Mouse (Mus musculus): ENCODE results near the gene Rbms2. TPM values are rescaled to one million over a fixed set of nuclear protein-coding genes. Genes with fewer than 3 reads are reported as not detected.

Rbms2 gene
- polyA plus RNA-seq, 1 experiment from 2014 or later, result 37.7 TPM

DNA sequence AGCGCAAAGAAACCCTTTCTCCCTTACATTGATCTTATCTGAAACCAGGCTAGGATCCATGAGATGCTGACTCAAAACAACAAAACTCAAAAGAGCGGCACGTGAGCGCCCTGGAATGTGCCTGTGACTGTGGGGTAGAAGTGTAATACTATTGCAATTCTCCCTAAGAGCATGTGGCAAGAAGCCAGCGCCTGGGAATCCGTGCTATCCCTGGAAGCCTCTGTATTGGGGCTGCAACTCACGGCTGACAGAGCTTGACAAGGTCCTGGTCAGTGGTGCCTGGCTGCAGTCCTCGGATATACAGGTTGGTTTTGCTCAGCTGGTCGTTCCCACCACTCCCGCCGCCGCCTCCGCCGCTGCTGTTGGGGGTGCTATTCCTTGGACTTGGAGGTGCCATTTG, 29.2 kb downstream of the Rbms2 start:
- peak overlapping the region; percentile 52 for H3K9ac ChIP-seq (ENCODE audit: low read length)
- peak; percentile 72 for ATAC-seq (replicated peaks; ENCODE audit: extremely low read depth, insufficient read depth, low FRiP score)
- peak overlapping the region; percentile 58 for H3K4me2 ChIP-seq (ENCODE audit: low read depth, low read length)
- peak overlapping the region; percentile 24 for H3K4me3 ChIP-seq (ENCODE audit: low read length)
- H3K9me3 ChIP-seq (replicated peaks; ENCODE audit: control insufficient read depth, low read length), result no peaks in the 10 kb centered on the region
- WGBS, result 47% methylated on average over 14 of the region's 14 CpGs
- H3K4me1 ChIP-seq (ENCODE audit: control insufficient read depth, insufficient read depth, low read length), result peaks cover 38% of the 10 kb centered on the region
- no peaks in the 10 kb centered on the region for H3K27me3 ChIP-seq (ENCODE audit: control insufficient read depth, insufficient read depth, low read length)
- H3K27ac ChIP-seq (ENCODE audit: low read length), result peak overlapping the region; percentile 94
- H3K36me3 ChIP-seq (ENCODE audit: control insufficient read depth, insufficient read depth), result peaks cover 4% of the 10 kb centered on the region

DNA sequence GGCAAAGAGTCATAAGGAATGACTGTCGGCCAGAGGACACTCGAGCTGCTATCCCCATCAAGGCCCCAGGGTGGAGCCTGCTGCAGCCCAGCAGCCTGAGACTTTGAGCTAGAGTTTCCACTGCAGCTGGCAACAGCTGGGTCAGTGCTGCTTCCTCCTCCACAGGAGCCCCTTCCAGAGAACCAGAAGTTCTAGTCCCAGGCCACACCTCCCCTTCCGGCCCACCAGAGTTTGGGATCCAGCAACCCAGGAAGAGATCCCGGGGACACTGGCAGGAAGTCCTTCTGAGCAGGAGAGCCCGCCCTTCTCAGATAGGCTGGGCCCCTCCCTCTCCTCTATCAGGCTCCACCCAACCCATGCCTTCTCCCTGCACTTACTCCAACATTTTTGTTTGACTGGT, 30.5 kb downstream of the Rbms2 start:
- Histone ChIP-seq H3K9ac (ENCODE audit: low read length) (peak overlapping the region; percentile 57), H3K4me1 (ENCODE audit: control insufficient read depth, insufficient read depth, low read length) (peaks cover 37% of the 10 kb centered on the region), H3K4me2 (ENCODE audit: low read depth, low read length) (peak overlapping the region; percentile 44), H3K9me3 (replicated peaks; ENCODE audit: control insufficient read depth, low read length) (no peaks in the 10 kb centered on the region), H3K27ac (ENCODE audit: low read length) (peak overlapping the region; percentile 94), H3K36me3 (ENCODE audit: control insufficient read depth, insufficient read depth) (peaks cover 9% of the 10 kb centered on the region), H3K27me3 (ENCODE audit: control insufficient read depth, insufficient read depth, low read length) (no peaks in the 10 kb centered on the region), H3K4me3 (ENCODE audit: low read length) (0 out of 2 replicates have a peak overlapping the region, but pooled peaks have one; percentile 3)
- WGBS, result 0% methylated on average over 5 of the region's 5 CpGs
- ATAC-seq (replicated peaks; ENCODE audit: extremely low read depth, insufficient read depth, low FRiP score), result peak; percentile 91

DNA sequence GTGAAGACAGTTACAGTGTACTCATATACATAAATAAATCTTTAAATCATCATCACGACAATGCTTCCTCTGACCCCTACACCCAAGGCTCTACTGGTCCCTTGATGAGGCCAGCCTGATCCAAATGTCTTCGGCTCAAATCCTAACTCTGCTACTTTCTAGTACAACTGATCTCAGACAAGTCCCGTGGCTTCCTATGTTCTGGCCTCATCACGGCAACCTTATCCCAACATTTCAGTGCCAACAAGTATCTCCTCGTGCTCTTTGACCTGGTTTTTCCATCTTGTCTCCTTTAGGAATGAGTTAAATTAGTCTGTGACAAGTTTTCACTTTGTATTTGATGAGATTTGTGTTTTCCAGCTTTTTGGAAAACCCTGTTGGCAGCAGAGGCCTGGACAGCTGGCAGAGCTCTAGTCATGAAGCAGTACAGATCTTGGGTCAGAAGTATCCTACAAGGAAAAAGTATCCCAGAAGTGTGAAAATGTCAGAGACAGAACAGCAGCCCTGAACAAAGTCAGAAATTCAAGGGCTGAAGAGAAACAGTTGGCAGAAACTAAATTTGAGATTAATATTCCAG, 31.2 kb downstream of the Rbms2 start:
- Histone ChIP-seq H3K27me3 (ENCODE audit: control insufficient read depth, insufficient read depth, low read length) (no peaks in the 10 kb centered on the region), H3K9ac (ENCODE audit: low read length) (peak overlapping the region; percentile 57), H3K27ac (ENCODE audit: low read length) (peak overlapping the region; percentile 94), H3K36me3 (ENCODE audit: control insufficient read depth, insufficient read depth) (peaks cover 13% of the 10 kb centered on the region), H3K4me3 (ENCODE audit: low read length) (no peak overlapping the region), H3K4me1 (ENCODE audit: control insufficient read depth, insufficient read depth, low read length) (peaks cover 30% of the 10 kb centered on the region), H3K4me2 (ENCODE audit: low read depth, low read length) (peak overlapping the region; percentile 44), H3K9me3 (replicated peaks; ENCODE audit: control insufficient read depth, low read length) (no peaks in the 10 kb centered on the region)
- ATAC-seq (replicated peaks; ENCODE audit: extremely low read depth, insufficient read depth, low FRiP score), result no peak
- WGBS, result 79% methylated on average over 5 of the region's 5 CpGs

DNA sequence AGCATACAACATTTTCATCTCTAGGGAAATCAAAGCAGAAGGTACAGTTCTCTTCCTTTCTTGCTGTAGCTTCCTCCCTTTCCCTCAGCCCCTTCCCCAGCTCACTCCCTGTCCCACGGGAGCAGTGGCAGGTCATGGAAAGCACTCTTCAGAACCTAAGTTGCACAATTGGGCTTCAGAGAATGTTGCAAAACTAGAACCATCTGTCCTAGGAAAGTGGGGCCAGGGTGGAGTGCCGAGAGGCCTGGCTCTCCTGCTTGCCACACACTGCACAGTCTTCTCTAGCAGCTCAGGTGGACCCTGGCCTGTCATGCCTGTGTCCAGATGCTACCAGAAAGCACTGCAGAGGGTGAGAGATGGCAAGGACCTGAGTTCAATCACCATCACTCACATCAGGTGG, 35.1 kb downstream of the Rbms2 start:
- ATAC-seq (replicated peaks; ENCODE audit: extremely low read depth, insufficient read depth, low FRiP score), result no peak
- WGBS, result 81% methylated on average over 2 of the region's 2 CpGs
- Histone ChIP-seq H3K9me3 (replicated peaks; ENCODE audit: control insufficient read depth, low read length) (no peaks in the 10 kb centered on the region), H3K4me3 (ENCODE audit: low read length) (no peak overlapping the region), H3K27ac (ENCODE audit: low read length) (no peak overlapping the region), H3K4me2 (ENCODE audit: low read depth, low read length) (no peak overlapping the region), H3K27me3 (ENCODE audit: control insufficient read depth, insufficient read depth, low read length) (no peaks in the 10 kb centered on the region), H3K9ac (ENCODE audit: low read length) (no peak overlapping the region), H3K4me1 (ENCODE audit: control insufficient read depth, insufficient read depth, low read length) (peaks cover 14% of the 10 kb centered on the region), H3K36me3 (ENCODE audit: control insufficient read depth, insufficient read depth) (peaks cover 28% of the 10 kb centered on the region)

DNA sequence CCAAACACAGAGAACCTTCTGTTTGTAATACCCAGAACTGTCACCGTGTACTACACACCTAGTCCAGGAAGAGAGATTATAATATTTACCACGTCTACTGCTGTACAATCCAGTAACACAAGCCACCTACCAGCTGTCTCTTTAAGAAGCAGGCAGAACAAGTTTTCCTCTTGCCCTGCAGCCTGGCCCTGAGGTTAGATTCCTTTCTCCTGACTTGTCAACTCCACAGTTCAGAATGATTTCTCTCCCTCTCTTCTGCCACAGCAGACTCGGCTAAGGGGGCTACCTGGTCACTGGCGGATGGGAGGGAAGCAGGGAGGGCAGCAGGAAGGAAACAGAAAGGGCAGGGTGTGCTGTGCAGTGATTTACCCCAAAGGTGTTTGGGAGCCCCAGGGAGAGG, 36.4 kb downstream of the Rbms2 start:
- Histone ChIP-seq H3K27ac (ENCODE audit: low read length) (no peak overlapping the region), H3K9ac (ENCODE audit: low read length) (no peak overlapping the region), H3K4me1 (ENCODE audit: control insufficient read depth, insufficient read depth, low read length) (peaks cover under 1% of the 10 kb centered on the region; the same call in 1 of the 2 replicates), H3K9me3 (replicated peaks; ENCODE audit: control insufficient read depth, low read length) (no peaks in the 10 kb centered on the region), H3K4me2 (ENCODE audit: low read depth, low read length) (no peak overlapping the region), H3K36me3 (ENCODE audit: control insufficient read depth, insufficient read depth) (peaks cover 32% of the 10 kb centered on the region), H3K4me3 (ENCODE audit: low read length) (no peak overlapping the region), H3K27me3 (ENCODE audit: control insufficient read depth, insufficient read depth, low read length) (no peaks in the 10 kb centered on the region)
- ATAC-seq (replicated peaks; ENCODE audit: extremely low read depth, insufficient read depth, low FRiP score), result no peak
- WGBS, result 64% methylated on average over 4 of the region's 4 CpGs

DNA sequence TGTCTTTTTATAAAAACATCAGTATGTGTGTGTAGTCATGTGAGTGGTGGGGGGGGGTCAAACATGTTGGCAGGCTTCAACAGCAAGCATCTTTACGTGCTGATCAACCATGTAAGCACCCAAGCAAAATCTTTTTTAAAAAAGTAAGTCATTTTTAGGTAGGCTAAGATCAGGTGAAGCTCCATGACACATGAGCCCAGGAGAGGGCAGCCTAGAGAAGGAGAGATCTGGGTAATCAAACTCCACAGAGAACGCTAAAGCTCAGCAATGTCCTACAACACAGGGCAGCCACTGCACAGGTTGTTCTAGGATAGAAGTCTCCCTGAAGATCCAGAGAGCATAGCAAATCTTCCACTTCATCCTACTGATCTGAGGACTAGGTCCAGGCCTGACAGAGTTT, 37.9 kb downstream of the Rbms2 start:
- Histone ChIP-seq H3K36me3 (ENCODE audit: control insufficient read depth, insufficient read depth) (peaks cover 41% of the 10 kb centered on the region), H3K27me3 (ENCODE audit: control insufficient read depth, insufficient read depth, low read length) (no peaks in the 10 kb centered on the region), H3K4me2 (ENCODE audit: low read depth, low read length) (no peak overlapping the region), H3K9me3 (replicated peaks; ENCODE audit: control insufficient read depth, low read length) (no peaks in the 10 kb centered on the region), H3K9ac (ENCODE audit: low read length) (no peak overlapping the region), H3K4me1 (ENCODE audit: control insufficient read depth, insufficient read depth, low read length) (no peaks in the 10 kb centered on the region), H3K4me3 (ENCODE audit: low read length) (no peak overlapping the region), H3K27ac (ENCODE audit: low read length) (no peak overlapping the region)
- WGBS, result 58% methylated on average over 2 of the region's 2 CpGs
- no peak; the same call in 1 of the 2 replicates for ATAC-seq (replicated peaks; ENCODE audit: extremely low read depth, insufficient read depth, low FRiP score)

DNA sequence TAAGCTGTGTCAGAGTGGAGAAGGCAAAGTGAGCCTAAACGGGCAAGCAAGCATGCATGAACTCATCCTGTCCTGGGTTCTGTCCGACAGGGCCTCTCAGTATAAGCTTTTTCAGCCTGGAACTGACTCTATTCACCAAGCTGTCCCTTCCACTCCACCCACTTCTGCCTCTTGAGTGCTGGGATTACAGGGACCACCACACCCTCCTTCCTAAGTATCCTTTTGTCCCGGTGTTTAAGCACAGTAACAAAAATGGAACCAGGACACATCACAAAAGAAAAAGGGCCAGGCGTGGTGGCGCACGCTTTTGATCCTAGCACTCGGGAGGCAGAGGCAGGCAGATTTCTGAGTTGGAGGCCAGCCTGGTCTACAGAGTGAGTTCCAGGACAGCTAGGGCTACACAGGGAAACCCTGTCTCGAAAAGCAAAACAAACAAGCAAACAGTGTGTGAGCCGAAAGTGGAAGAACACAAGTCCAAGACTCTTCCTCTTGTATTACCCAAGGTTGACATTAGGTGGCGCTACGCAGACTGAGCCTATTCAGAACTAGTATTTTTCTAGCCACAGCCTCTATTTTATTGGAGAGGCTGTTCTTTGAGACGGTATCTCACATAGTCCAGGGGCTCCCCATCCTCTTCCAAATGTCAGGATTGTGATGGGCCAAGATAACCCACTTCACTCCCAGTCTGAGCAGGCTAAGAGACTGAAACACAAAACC, 39.7 kb downstream of the Rbms2 start:
- Histone ChIP-seq H3K27ac (ENCODE audit: low read length) (no peak overlapping the region), H3K9ac (ENCODE audit: low read length) (no peak overlapping the region), H3K27me3 (ENCODE audit: control insufficient read depth, insufficient read depth, low read length) (no peaks in the 10 kb centered on the region), H3K4me3 (ENCODE audit: low read length) (no peak overlapping the region), H3K4me2 (ENCODE audit: low read depth, low read length) (no peak overlapping the region), H3K36me3 (ENCODE audit: control insufficient read depth, insufficient read depth) (peaks cover 44% of the 10 kb centered on the region), H3K9me3 (replicated peaks; ENCODE audit: control insufficient read depth, low read length) (no peaks in the 10 kb centered on the region), H3K4me1 (ENCODE audit: control insufficient read depth, insufficient read depth, low read length) (no peaks in the 10 kb centered on the region)
- no peak for ATAC-seq (replicated peaks; ENCODE audit: extremely low read depth, insufficient read depth, low FRiP score)
- 69% methylated on average over 12 of the region's 12 CpGs for WGBS

DNA sequence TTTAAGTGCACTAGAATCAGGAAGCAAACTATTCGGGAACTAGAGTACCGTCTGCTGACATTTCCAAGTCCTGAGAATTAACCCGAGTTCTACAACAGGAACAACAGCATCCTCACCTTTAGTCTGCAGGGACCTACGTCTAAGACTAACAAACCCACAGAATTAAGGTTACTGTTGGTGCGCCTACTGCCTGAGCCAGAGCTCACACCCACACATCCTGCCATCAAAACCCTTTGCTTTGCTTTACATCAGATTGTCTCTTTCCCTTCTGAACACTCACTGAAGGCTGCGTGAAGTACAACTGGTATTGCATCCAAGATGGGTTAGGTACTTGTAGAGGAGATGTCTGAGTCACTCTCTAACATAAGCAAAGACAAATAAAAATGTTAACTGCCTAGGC, 44.7 kb downstream of the Rbms2 start:
- Histone ChIP-seq H3K4me2 (ENCODE audit: low read depth, low read length) (no peak overlapping the region), H3K9me3 (replicated peaks; ENCODE audit: control insufficient read depth, low read length) (no peaks in the 10 kb centered on the region), H3K36me3 (ENCODE audit: control insufficient read depth, insufficient read depth) (peaks cover 38% of the 10 kb centered on the region), H3K9ac (ENCODE audit: low read length) (no peak overlapping the region), H3K4me3 (ENCODE audit: low read length) (no peak overlapping the region), H3K27me3 (ENCODE audit: control insufficient read depth, insufficient read depth, low read length) (no peaks in the 10 kb centered on the region), H3K4me1 (ENCODE audit: control insufficient read depth, insufficient read depth, low read length) (no peaks in the 10 kb centered on the region), H3K27ac (ENCODE audit: low read length) (no peak overlapping the region)
- no peak for ATAC-seq (replicated peaks; ENCODE audit: extremely low read depth, insufficient read depth, low FRiP score)
- WGBS, result 84% methylated on average over 6 of the region's 6 CpGs

DNA sequence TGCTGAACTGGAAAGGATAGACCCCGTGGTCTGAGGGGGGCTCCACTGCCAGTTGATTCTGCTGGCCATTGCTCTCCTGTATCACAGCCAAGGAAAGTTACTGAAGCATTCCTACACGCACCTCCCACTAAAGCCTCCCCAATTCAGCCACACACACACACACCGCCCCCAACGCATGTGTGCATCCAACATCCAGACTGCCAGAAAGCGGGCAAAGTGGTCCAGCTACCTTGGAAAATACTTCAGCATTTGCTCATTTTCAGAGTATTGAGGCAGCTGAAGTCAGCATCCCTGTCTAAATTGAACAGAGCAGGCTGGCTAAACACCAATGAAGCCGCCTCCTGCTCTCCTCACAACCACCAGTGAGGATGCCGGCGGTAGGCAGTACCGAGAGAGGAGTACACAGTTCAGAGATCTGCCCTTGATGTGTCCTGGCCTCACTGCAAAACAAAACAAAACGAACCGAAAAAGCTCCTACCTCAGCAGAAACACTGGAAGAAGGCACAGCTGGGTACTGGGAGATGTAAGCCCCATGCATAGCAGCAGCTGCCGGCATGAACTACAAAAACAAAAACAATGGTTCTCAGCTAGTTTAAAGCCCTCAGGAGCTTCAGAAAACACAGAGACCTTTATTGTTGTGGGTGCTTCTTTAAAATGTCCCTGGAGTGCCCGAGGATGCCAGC, 46.3 kb downstream of the Rbms2 start:
- H3K4me1 ChIP-seq (ENCODE audit: control insufficient read depth, insufficient read depth, low read length), result no peaks in the 10 kb centered on the region
- no peaks in the 10 kb centered on the region for H3K27me3 ChIP-seq (ENCODE audit: control insufficient read depth, insufficient read depth, low read length)
- H3K4me3 ChIP-seq (ENCODE audit: low read length), result no peak overlapping the region
- peaks cover 36% of the 10 kb centered on the region for H3K36me3 ChIP-seq (ENCODE audit: control insufficient read depth, insufficient read depth)
- H3K9me3 ChIP-seq (replicated peaks; ENCODE audit: control insufficient read depth, low read length), result no peaks in the 10 kb centered on the region
- no peak for ATAC-seq (replicated peaks; ENCODE audit: extremely low read depth, insufficient read depth, low FRiP score)
- no peak overlapping the region for H3K9ac ChIP-seq (ENCODE audit: low read length)
- H3K27ac ChIP-seq (ENCODE audit: low read length), result no peak overlapping the region
- 64% methylated on average over 13 of the region's 13 CpGs for WGBS
- H3K4me2 ChIP-seq (ENCODE audit: low read depth, low read length), result no peak overlapping the region
